Mouse (Mus musculus) kidney, adult 2 months (tissue): ENCODE measurements at regions not wholly inside any gene's neighbourhood (a gene's known extent, or its start where the extent isn't known, plus 50 kb on each side); places are given as distances from the start of the nearest gene placed in this dataset.

ENCODE experiments used
- CTCF ChIP-seq: fragments of 200-500 bp; conservative IDR thresholded peaks from 2 replicates; pipeline ENCODE4 v1.5.1; 2011; ENCODE audit warnings: low read depth, mild to moderate bottlenecking, control low read depth, low read length, moderate library complexity, mixed read lengths; ENCODE audit not compliant: insufficient read depth, insufficient read length
- POLR2A ChIP-seq: fragments of 200-500 bp; IDR thresholded peaks from one replicate; pipeline ENCODE4 v1.6.1; 2011; ENCODE audit warnings: low read depth, low read length, control low read depth

GRCm38 (mm10) chr12:55934172-55934571 is 98.0 kb downstream of the Brms1l start:
- TF ChIP-seq POLR2A (no peak), CTCF (no peak)
